11 mouse cellular contexts compared by ENCODE assay signal in genomic region chr11:100840866-100841265, GRCm38 (mm10). TPM values are rescaled to one million over a fixed set of nuclear protein-coding genes. Genes with fewer than 3 reads are reported as not detected.
DNase-seq lines count a peak whose midpoint lies in the region; ATAC-seq and TF ChIP-seq lines count a peak whose summit lies in the region.
"Had no signal": no experiment of that assay in that cellular context is flagged by ENCODE, and none has a peak within 500 bp of the region (broad histone marks: within the 10 kb centered on the region; RNA-seq: fewer than 3 reads in every experiment).

No protein-coding gene starts in this region.

- H3K27me3 ChIP-seq in heart, embryonic 14.5 days (ENCODE audit: control insufficient read depth, insufficient read depth, low read length): no peaks in the 10 kb centered on the region
- H3K27me3 ChIP-seq in liver, embryonic 14.5 days (ENCODE audit: control insufficient read depth, insufficient read depth, low read length): no peaks in the 10 kb centered on the region
- H3K27me3 ChIP-seq in megakaryocyte, embryonic 14.5 days (replicated peaks): no peaks in the 10 kb centered on the region
- H3K27me3 ChIP-seq: limb, embryonic 12.5 days had no signal

- peak overlapping the region; percentile 25; the same call in 1 of the 2 replicates for H3K9ac ChIP-seq in heart, embryonic 14.5 days (ENCODE audit: low read length)
- no peak overlapping the region for H3K9ac ChIP-seq in liver, embryonic 14.5 days (replicated peaks)
- H3K9ac ChIP-seq: limb, embryonic 12.5 days had no signal

- H3K9me3 ChIP-seq in heart, embryonic 14.5 days (ENCODE audit: control insufficient read depth, low read length): 0 out of 2 replicates have a peak, but pooled peaks cover 4% of the 10 kb centered on the region
- H3K9me3 ChIP-seq in liver, embryonic 14.5 days (ENCODE audit: control insufficient read depth, low read length): peaks cover 3% of the 10 kb centered on the region
- H3K9me3 ChIP-seq in megakaryocyte, embryonic 14.5 days: peaks cover 3% of the 10 kb centered on the region; the same call in 1 of the 2 replicates
- H3K9me3 ChIP-seq: limb, embryonic 12.5 days had no signal

- H3K4me1 ChIP-seq in heart, embryonic 14.5 days (ENCODE audit: control insufficient read depth in 2 of 2, insufficient read depth in 2 of 2, low read length in 2 of 2): peaks cover 2 to 6% of the 10 kb centered on the region in 2 experiments; a peak in 2 of 4 replicates
- H3K4me1 ChIP-seq in liver, embryonic 14.5 days (replicated peaks; ENCODE audit: control insufficient read depth in 2 of 2, insufficient read depth in 2 of 2, low read length in 1 of 2): peaks cover 7 to 12% of the 10 kb centered on the region in 2 experiments
- H3K4me1 ChIP-seq in megakaryocyte, embryonic 14.5 days: peaks cover 62% of the 10 kb centered on the region
- H3K4me1 ChIP-seq: limb, embryonic 12.5 days had no signal

- no peak for ATAC-seq in heart, embryonic 14.5 days (ENCODE audit: insufficient number of reproducible peaks, insufficient read depth, low FRiP score, low read depth)
- peak; percentile 44 for ATAC-seq in CD4-positive, CD25-positive, alpha-beta regulatory T cell, adult 4 months
- ATAC-seq in liver, embryonic 14.5 days (ENCODE audit: insufficient read depth): 0 out of 2 replicates have a peak, but pooled peaks have one; percentile 23
- ATAC-seq: forebrain, embryonic 14.5 days had no signal

- no peak for TF ChIP-seq CTCF in liver, embryonic 14.5 days (IDR thresholded peaks at IDR 0.05; ENCODE audit: low read depth)

- DNase-seq in heart, postnatal 14 days: no peak
- no peak for DNase-seq in liver, embryonic 14.5 days (ENCODE audit: low read depth in 3 of 3, low spot score in 3 of 3)
- no peak for DNase-seq in frontal cortex, adult 2 months (ENCODE audit: extremely low spot score in 1 of 2, low spot score in 1 of 2)
- no peak for DNase-seq in adrenal gland, adult 18-20 months (ENCODE audit: low spot score in 2 of 2)
- DNase-seq in right cerebral cortex, adult 18-20 months: no peak
- DNase-seq: kidney, adult 18-20 months had no signal

- peak overlapping the region in 1 of 2 experiments; percentile 41; a peak in 2 of 4 replicates for H3K27ac ChIP-seq in heart, embryonic 14.5 days (replicated peaks in 1 of 2; ENCODE audit: control insufficient read depth in 1 of 2, insufficient read depth in 1 of 2, low read depth in 2 of 2, low read length in 2 of 2)
- no peak overlapping the region for H3K27ac ChIP-seq in liver, embryonic 14.5 days
- H3K27ac ChIP-seq: limb, embryonic 12.5 days had no signal

- no peak overlapping the region for H3K4me3 ChIP-seq in heart, embryonic 14.5 days (ENCODE audit: control insufficient read depth in 1 of 2, insufficient read depth in 1 of 2, low read depth in 1 of 2, low read length in 2 of 2)
- no peak overlapping the region for H3K4me3 ChIP-seq in liver, embryonic 14.5 days (ENCODE audit: insufficient read depth in 1 of 2, low read depth in 2 of 2, low read length in 2 of 2)
- peak overlapping the region; percentile 89 for H3K4me3 ChIP-seq in megakaryocyte, embryonic 14.5 days (replicated peaks)
- H3K4me3 ChIP-seq: limb, embryonic 12.5 days had no signal

- 58% methylated on average over 12 of the region's 12 CpGs for WGBS in heart, embryonic 14.5 days
- WGBS in liver, embryonic 14.5 days (ENCODE audit: insufficient replicate concordance): 23% methylated on average over 12 of the region's 12 CpGs

- H3K4me2 ChIP-seq in heart, embryonic 14.5 days (ENCODE audit: low read length): 0 out of 2 replicates have a peak overlapping the region, but pooled peaks have one; percentile 8
- H3K4me2 ChIP-seq in liver, embryonic 14.5 days (ENCODE audit: low read depth): peak overlapping the region; percentile 38
- H3K4me2 ChIP-seq: limb, embryonic 12.5 days had no signal

- no peak for TF ChIP-seq EP300 in liver, embryonic 14.5 days (IDR thresholded peaks at IDR 0.05; ENCODE audit: low read depth)

- H3K36me3 ChIP-seq in heart, embryonic 14.5 days (ENCODE audit: control insufficient read depth, insufficient read depth, low read length): no peaks in the 10 kb centered on the region
- H3K36me3 ChIP-seq in liver, embryonic 14.5 days (replicated peaks; ENCODE audit: control insufficient read depth, insufficient read depth, low read depth): no peaks in the 10 kb centered on the region
- peaks cover 39% of the 10 kb centered on the region for H3K36me3 ChIP-seq in megakaryocyte, embryonic 14.5 days (replicated peaks; ENCODE audit: low read length)
- H3K36me3 ChIP-seq: limb, embryonic 12.5 days had no signal

- intact Hi-C loops in heart, postnatal 14 days (cut with DNase I): no loop called here

RNA-seq across cellular contexts. Expression of gene Stat5b, which starts 9.7 kb away (rescaled TPM):
- polyA plus RNA-seq in heart, embryonic 14.5 days (2014; fragmentation: Nextera tagmentation; extraction: Ambion mirVana): 28.8 and 31.4 TPM in 2 replicates
- 10 to 100 TPM; 62.4 to 66.5 TPM for total RNA-seq in heart, postnatal 14 days (2021)
- 10 to 100 TPM; 39.3 to 53.2 TPM for polyA plus RNA-seq in CD4-positive, CD25-positive, alpha-beta regulatory T cell, adult 4 months (2017; shearing (Covaris generic))
- polyA plus RNA-seq in liver, embryonic 14.5 days (2012; rRNA removed): 10.6 and 12.4 TPM in 2 replicates
- 16.4 and 19.3 TPM in 2 replicates for polyA plus RNA-seq in liver, embryonic 14.5 days (2014; fragmentation: Nextera tagmentation; extraction: Ambion mirVana)
- 5.7 and 12.8 TPM in 2 replicates for polyA plus RNA-seq in megakaryocyte, embryonic 14.5 days (2012; ENCODE audit: insufficient read depth, low replicate concordance)
- 28.7 and 29.6 TPM in 2 replicates for polyA plus RNA-seq in frontal cortex, adult 2 months (2012; rRNA removed)
- 10 to 100 TPM; 40.1 to 74.3 TPM for total RNA-seq in adrenal gland, adult 18-20 months (2021)

RNA-seq across cellular contexts. Expression of gene Stat5a, which starts 18.3 kb away (rescaled TPM):
- 5.6 and 6.4 TPM in 2 replicates for polyA plus RNA-seq in heart, embryonic 14.5 days (2014; fragmentation: Nextera tagmentation; extraction: Ambion mirVana)
- 10 to 100 TPM; 28.1 to 28.7 TPM for total RNA-seq in heart, postnatal 14 days (2021)
- 10 to 100 TPM; 37.9 to 52.4 TPM for polyA plus RNA-seq in CD4-positive, CD25-positive, alpha-beta regulatory T cell, adult 4 months (2017; shearing (Covaris generic))
- polyA plus RNA-seq in liver, embryonic 14.5 days (2012; rRNA removed): 7.8 and 8.5 TPM in 2 replicates
- 7.2 and 8.6 TPM in 2 replicates for polyA plus RNA-seq in liver, embryonic 14.5 days (2014; fragmentation: Nextera tagmentation; extraction: Ambion mirVana)
- polyA plus RNA-seq in megakaryocyte, embryonic 14.5 days (2012; ENCODE audit: insufficient read depth, low replicate concordance): 2.3 and 3.9 TPM in 2 replicates
- polyA plus RNA-seq in frontal cortex, adult 2 months (2012; rRNA removed): 3.4 and 3.7 TPM in 2 replicates
- 10 to 100 TPM; 28.0 to 29.3 TPM for total RNA-seq in adrenal gland, adult 18-20 months (2021)
